Mouse (Mus musculus): ENCODE data around the gene Gm10322. TPM values are rescaled to one million over a fixed set of nuclear protein-coding genes. Genes with fewer than 3 reads are reported as not detected.

Gm10322 gene
- polyA plus RNA-seq (2015; fragmentation: Nextera tagmentation; extraction: Ambion mirVana) = not detected in 2 replicates

DNA sequence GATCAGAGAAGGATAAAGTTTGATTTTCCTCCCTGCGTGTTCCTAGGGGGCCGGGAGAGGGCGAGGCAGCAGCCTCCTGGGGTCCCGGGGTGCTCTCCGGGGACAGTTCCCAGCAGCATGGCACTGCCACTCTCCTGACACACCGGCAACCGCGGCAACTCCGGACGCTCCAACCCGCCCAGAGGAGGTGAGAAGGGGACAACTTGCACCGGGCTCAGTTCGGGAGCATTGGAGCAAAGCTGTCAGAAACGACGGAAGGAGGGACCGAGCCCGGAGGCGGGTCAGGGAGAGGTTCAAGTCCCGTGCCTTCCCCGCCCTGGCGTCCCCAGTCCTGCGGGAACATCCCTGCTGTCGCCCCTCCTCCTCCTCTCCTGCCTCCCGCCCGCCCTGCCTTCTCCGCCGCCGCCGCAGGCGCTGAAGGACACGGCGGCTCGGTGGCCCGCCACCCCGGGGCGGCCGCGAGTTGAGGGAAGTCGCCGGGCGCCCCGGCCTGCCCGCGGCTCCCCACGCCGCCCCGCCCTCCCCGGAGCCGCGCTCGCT lies at the start of gene Gm10322:
Gene Gm10322, plus strand, starts transcription at position 83 of the 540 bp plus-strand sequence.
- H3K9me3 ChIP-seq (replicated peaks) = no peaks in the 10 kb centered on the region
- peak; percentile 62 for DNase-seq
- H3K9ac ChIP-seq = peak within 1 kb of the TSS; percentile 90
- H3K27ac ChIP-seq = peak within 1 kb of the TSS; percentile 84
- peaks cover 29% of the 10 kb centered on the region for H3K4me1 ChIP-seq (replicated peaks)
- peak within 1 kb of the TSS; percentile 96 for H3K4me2 ChIP-seq
- H3K27me3 ChIP-seq = no peaks in the 10 kb centered on the region
- peak within 1 kb of the TSS; percentile 85 for H3K4me3 ChIP-seq (replicated peaks)
- ATAC-seq (ENCODE audit: low read depth) = peak; percentile 81
- 1% methylated on average over 49 of the region's 51 CpGs for WGBS (ENCODE audit: insufficient replicate concordance)
- no peaks in the 10 kb centered on the region for H3K36me3 ChIP-seq

GRCm38 (mm10) chr10:59566968-59567367 lies 48.9 kb upstream of the Gm10322 start:
- Histone ChIP-seq H3K36me3 (no peaks in the 10 kb centered on the region), H3K4me1 (replicated peaks) (peaks cover 35% of the 10 kb centered on the region), H3K4me3 (replicated peaks) (no peak overlapping the region), H3K9me3 (replicated peaks) (no peaks in the 10 kb centered on the region), H3K9ac (no peak overlapping the region), H3K27ac (no peak overlapping the region), H3K27me3 (no peaks in the 10 kb centered on the region), H3K4me2 (no peak overlapping the region)
- DNase-seq = no peak
- 80% methylated on average over 13 of the region's 13 CpGs for WGBS (ENCODE audit: insufficient replicate concordance)
- no peak for ATAC-seq (ENCODE audit: low read depth)

- H3K27ac ChIP-seq = no peak overlapping the region
- no peaks in the 10 kb centered on the region for H3K9me3 ChIP-seq (replicated peaks)
- peaks cover 37% of the 10 kb centered on the region for H3K4me1 ChIP-seq (replicated peaks)
- no peak for ATAC-seq (ENCODE audit: low read depth)
- H3K4me2 ChIP-seq = no peak overlapping the region
- no peaks in the 10 kb centered on the region for H3K36me3 ChIP-seq
- WGBS (ENCODE audit: insufficient replicate concordance) = 71% methylated on average over 10 of the region's 10 CpGs
- no peaks in the 10 kb centered on the region for H3K27me3 ChIP-seq
- no peak overlapping the region for H3K4me3 ChIP-seq (replicated peaks)
- no peak for DNase-seq
- H3K9ac ChIP-seq = no peak overlapping the region
Observed at GRCm38 (mm10) chr10:59568665-59569480, 47.0 kb upstream of the Gm10322 start.

GRCm38 (mm10) chr10:59569481-59569869 lies 46.4 kb upstream of the Gm10322 start:
- H3K36me3 ChIP-seq = no peaks in the 10 kb centered on the region
- no peak overlapping the region for H3K9ac ChIP-seq
- H3K4me1 ChIP-seq (replicated peaks) = peaks cover 40% of the 10 kb centered on the region
- no peaks in the 10 kb centered on the region for H3K27me3 ChIP-seq
- WGBS (ENCODE audit: insufficient replicate concordance) = 73% methylated on average over 1 of the region's 1 CpGs
- ATAC-seq (ENCODE audit: low read depth) = no peak
- no peak overlapping the region for H3K27ac ChIP-seq
- no peak for DNase-seq
- H3K4me2 ChIP-seq = no peak overlapping the region
- H3K9me3 ChIP-seq (replicated peaks) = no peaks in the 10 kb centered on the region
- H3K4me3 ChIP-seq (replicated peaks) = no peak overlapping the region

- Histone ChIP-seq H3K4me1 (replicated peaks) (peaks cover 37% of the 10 kb centered on the region), H3K36me3 (no peaks in the 10 kb centered on the region), H3K9ac (no peak overlapping the region), H3K27me3 (no peaks in the 10 kb centered on the region), H3K4me3 (replicated peaks) (no peak overlapping the region), H3K9me3 (replicated peaks) (no peaks in the 10 kb centered on the region), H3K4me2 (no peak overlapping the region), H3K27ac (0 out of 2 replicates have a peak overlapping the region, but pooled peaks have one; percentile 64)
- no peak for DNase-seq
- WGBS (ENCODE audit: insufficient replicate concordance) = 39% methylated on average over 6 of the region's 6 CpGs
- ATAC-seq (ENCODE audit: low read depth) = no peak
Observed at GRCm38 (mm10) chr10:59570360-59570759, 45.5 kb upstream of the Gm10322 start.

GRCm38 (mm10) chr10:59570780-59571179 lies 45.1 kb upstream of the Gm10322 start:
- H3K36me3 ChIP-seq = no peaks in the 10 kb centered on the region
- H3K4me3 ChIP-seq (replicated peaks) = no peak overlapping the region
- ATAC-seq (ENCODE audit: low read depth) = peak; percentile 59; the same call in 1 of the 2 replicates
- peaks cover 38% of the 10 kb centered on the region for H3K4me1 ChIP-seq (replicated peaks)
- no peak for DNase-seq
- 14% methylated on average over 2 of the region's 2 CpGs for WGBS (ENCODE audit: insufficient replicate concordance)
- peak overlapping the region; percentile 35 for H3K4me2 ChIP-seq
- no peak overlapping the region for H3K9ac ChIP-seq
- no peaks in the 10 kb centered on the region for H3K27me3 ChIP-seq
- peak overlapping the region; percentile 64 for H3K27ac ChIP-seq
- H3K9me3 ChIP-seq (replicated peaks) = no peaks in the 10 kb centered on the region

GRCm38 (mm10) chr10:59571273-59571672 lies 44.6 kb upstream of the Gm10322 start:
- Histone ChIP-seq H3K36me3 (no peaks in the 10 kb centered on the region), H3K27me3 (no peaks in the 10 kb centered on the region), H3K9me3 (replicated peaks) (no peaks in the 10 kb centered on the region), H3K4me1 (replicated peaks) (peaks cover 43% of the 10 kb centered on the region), H3K4me3 (replicated peaks) (no peak overlapping the region), H3K4me2 (peak overlapping the region; percentile 35), H3K27ac (peak overlapping the region; percentile 64), H3K9ac (no peak overlapping the region)
- ATAC-seq (ENCODE audit: low read depth) (peak; percentile 75), DNase-seq (peak; percentile 11)
- 8% methylated on average over 4 of the region's 4 CpGs for WGBS (ENCODE audit: insufficient replicate concordance)

DNA sequence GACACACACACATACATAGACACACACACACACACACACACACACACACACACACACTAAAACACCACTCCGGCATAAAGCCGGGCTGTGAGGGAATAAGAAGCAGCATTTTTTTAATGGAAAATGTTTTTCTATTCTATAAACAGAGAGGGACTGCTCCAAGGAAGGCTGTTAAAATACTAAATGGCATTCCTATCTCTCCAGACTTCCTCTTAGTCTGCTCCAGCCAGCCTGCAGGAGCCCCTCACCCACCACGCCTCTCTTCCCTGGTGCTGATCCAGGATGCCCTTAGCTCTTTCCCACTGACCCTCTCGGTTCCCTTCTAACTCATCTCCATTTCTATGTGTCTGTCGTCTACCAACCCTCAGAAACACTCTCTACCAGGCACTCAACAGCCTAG lies 43.9 kb upstream of the Gm10322 start:
- H3K4me1 ChIP-seq (replicated peaks) = peaks cover 50% of the 10 kb centered on the region
- no peak overlapping the region for H3K4me2 ChIP-seq
- H3K4me3 ChIP-seq (replicated peaks) = no peak overlapping the region
- peak overlapping the region; percentile 64 for H3K27ac ChIP-seq
- WGBS (ENCODE audit: insufficient replicate concordance) = 70% methylated on average over 5 of the region's 5 CpGs
- no peaks in the 10 kb centered on the region for H3K27me3 ChIP-seq
- no peak for DNase-seq
- H3K9ac ChIP-seq = no peak overlapping the region
- ATAC-seq (ENCODE audit: low read depth) = no peak
- no peaks in the 10 kb centered on the region for H3K9me3 ChIP-seq (replicated peaks)
- H3K36me3 ChIP-seq = no peaks in the 10 kb centered on the region

DNA sequence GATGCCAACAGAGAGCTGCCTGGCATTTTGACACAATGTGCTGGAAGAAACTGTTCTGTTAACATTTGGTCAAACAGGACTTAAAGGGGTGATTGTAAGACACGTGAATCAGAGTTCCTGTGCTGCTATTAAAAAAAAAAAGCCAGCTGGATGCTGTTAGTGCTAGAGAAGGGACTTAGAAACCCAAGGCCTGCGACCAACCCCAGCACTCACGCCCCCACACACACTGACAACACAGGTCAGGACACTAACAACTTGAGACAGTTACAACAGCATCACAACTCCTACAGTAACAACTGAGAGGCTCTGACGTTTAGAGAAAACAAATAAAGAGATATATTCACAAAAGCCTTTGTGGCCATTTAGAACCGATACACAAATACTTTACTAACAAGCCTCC lies 39.6 kb upstream of the Gm10322 start:
- no peaks in the 10 kb centered on the region for H3K27me3 ChIP-seq
- 55% methylated on average over 5 of the region's 5 CpGs for WGBS (ENCODE audit: insufficient replicate concordance)
- H3K27ac ChIP-seq = no peak overlapping the region
- no peak overlapping the region for H3K9ac ChIP-seq
- no peak overlapping the region for H3K4me2 ChIP-seq
- H3K9me3 ChIP-seq (replicated peaks) = no peaks in the 10 kb centered on the region
- no peak overlapping the region for H3K4me3 ChIP-seq (replicated peaks)
- no peak for DNase-seq
- peaks cover 55% of the 10 kb centered on the region for H3K4me1 ChIP-seq (replicated peaks)
- no peak for ATAC-seq (ENCODE audit: low read depth)
- no peaks in the 10 kb centered on the region for H3K36me3 ChIP-seq

- Histone ChIP-seq H3K9ac (peak overlapping the region; percentile 20; the same call in 1 of the 2 replicates), H3K4me2 (peak overlapping the region; percentile 47), H3K4me3 (replicated peaks) (peak overlapping the region; percentile 1; the same call in 1 of the 2 replicates), H3K36me3 (peaks cover 2% of the 10 kb centered on the region; the same call in 1 of the 2 replicates), H3K9me3 (replicated peaks) (no peaks in the 10 kb centered on the region), H3K27me3 (no peaks in the 10 kb centered on the region), H3K4me1 (replicated peaks) (peaks cover 57% of the 10 kb centered on the region), H3K27ac (peak overlapping the region; percentile 73)
- ATAC-seq (ENCODE audit: low read depth) (peak; percentile 68), DNase-seq (peak; percentile 11)
- WGBS (ENCODE audit: insufficient replicate concordance) = 8% methylated on average over 12 of the region's 12 CpGs
Observed at GRCm38 (mm10) chr10:59577871-59578801, 37.7 kb upstream of the Gm10322 start.

DNA sequence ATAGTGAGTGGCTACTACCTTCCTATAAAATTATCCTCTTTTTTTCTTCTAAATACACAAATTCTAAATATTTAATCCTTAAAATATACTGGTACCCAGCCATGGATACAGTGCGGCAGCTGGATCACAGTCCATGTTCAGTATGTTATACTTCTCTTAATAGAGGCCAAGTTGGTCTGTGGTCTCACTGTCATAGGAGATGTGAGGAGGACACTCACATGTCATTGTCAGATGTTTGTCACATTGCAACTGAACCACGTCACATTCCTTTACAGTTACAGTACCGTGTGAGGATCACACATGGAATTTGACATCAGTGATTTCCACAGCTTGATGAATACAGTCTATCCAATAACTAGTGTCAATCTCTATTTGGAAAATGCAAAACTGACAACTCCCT lies 36.2 kb upstream of the Gm10322 start:
- Histone ChIP-seq H3K4me2 (no peak overlapping the region), H3K27ac (no peak overlapping the region; the same call in 1 of the 2 replicates), H3K36me3 (peaks cover 6% of the 10 kb centered on the region; the same call in 1 of the 2 replicates), H3K27me3 (no peaks in the 10 kb centered on the region), H3K4me1 (replicated peaks) (peaks cover 59% of the 10 kb centered on the region), H3K4me3 (replicated peaks) (no peak overlapping the region), H3K9me3 (replicated peaks) (no peaks in the 10 kb centered on the region), H3K9ac (no peak overlapping the region)
- DNase-seq = no peak
- ATAC-seq (ENCODE audit: low read depth) = no peak
- WGBS (ENCODE audit: insufficient replicate concordance) = 81% methylated on average over 3 of the region's 3 CpGs
